Mouse (Mus musculus) retina, adult 2 months (tissue): ENCODE data around the gene Kdelc1.

ENCODE experiments used
- DNase-seq: peaks from one replicate; pipeline ENCODE4 v3.0.0-alpha.2; 2012; ENCODE audit warnings: low read depth, low spot score

The Kdelc1 gene

DNA sequence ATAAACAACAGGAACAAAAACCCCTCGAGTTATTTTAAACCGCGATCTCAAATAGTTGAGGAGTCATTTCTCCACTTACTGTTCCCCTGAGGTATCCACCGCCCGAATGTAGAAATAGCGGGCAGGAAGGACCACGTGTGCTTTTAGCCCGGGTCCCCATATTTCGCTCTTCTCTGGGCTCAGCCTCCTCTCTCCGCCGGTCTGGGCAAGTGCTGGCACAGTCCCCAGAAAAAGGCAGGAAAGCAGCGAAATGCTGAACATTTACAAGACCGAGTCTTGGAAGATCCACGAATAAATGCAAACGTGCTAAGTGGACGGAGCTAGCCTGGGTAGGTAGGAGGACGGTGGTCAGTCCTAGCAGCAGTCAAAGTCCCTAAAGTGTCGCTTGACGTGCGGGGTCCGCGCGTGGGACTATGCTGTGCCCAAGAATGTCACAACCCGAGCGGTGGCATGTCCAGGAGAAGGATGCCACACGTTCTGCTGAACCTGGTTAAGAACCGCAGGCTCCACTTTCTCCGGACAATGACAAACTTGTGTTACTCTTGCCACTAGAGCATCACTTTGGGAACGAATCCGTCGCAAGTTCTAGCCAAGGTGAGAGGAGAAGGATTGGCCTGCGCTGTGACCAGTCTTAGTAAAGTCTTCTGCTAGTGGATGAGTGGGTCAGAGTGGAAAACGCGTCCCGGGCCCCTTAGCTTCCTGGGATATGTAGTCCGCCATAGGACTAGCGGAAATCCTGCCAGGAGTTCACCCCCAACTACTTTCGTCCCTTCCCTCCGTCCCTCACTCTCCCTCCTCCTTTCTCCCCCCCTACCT is at the start of gene Kdelc1, which contains the start of gene Bivm:
Gene Kdelc1, minus strand, starts transcription at position 570 of the 816 bp plus-strand sequence.
Gene Bivm, plus strand, starts transcription at position 719 of the 816 bp plus-strand sequence.
- DNase-seq, result peak; percentile 81

DNA sequence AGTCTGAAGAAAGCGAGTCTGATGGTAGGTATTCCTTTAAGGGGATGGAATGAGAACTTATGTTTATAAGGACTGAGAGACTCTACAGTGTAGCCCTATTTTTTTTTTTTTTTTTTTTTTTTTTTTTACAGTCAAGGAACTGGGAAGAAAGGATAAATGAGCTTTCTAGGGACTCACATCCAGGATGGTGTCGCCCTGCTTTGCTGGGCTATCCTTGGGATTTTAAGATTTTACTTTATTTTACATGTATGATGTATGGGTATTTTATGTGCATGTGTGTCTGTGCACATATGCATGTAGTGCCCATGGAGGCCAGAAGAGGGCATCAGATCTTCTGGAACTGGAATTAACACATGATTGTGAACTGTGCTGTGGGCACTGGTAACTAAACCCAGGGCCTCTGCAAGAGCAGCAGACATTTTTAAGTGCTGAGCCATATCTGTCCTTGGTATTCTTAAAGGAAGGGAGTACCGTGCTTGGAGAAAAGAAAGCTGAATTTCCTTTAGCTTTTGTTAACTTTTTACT is 49.3 kb upstream of the Kdelc1 start:
- DNase-seq, result no peak

DNA sequence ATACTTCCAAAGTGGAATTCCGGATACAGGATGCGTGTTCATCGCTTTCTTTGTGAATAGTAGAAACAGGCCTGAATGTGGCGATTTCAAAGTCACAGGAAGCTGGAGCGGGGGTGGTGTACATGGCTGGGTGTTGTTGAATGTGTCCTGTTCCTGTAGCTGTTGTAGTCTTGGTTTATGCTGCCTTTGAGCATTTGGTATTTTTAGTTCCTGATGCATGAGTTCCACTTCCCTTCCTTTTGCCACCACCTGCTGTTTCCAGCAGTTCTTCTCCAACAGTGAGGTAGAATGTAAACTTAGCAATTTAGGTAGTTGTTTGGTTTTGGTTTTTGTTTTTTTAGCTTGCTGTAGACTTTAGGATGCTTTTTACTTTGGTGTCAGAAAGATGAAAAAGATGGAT is 43.8 kb upstream of the Kdelc1 start:
- DNase-seq, result no peak

DNA sequence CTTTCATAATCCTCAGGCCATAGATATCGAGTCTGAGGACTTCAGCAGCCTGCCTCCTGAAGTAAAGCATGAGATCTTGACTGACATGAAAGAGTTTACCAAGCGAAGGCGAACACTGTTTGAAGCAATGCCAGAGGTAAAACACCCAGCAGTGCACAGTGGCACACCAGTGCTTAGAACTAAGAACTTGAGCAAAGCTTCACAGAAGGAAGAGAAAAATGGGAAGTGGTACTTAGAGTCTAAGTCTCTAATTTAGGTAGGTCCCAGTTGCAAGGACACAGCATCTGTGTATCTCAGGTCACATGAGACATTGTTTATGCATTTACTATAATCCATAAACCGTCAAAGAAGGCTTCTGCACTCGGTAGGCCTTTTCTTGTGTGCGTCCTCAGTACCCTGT is 43.2 kb upstream of the Kdelc1 start:
- DNase-seq, result no peak

DNA sequence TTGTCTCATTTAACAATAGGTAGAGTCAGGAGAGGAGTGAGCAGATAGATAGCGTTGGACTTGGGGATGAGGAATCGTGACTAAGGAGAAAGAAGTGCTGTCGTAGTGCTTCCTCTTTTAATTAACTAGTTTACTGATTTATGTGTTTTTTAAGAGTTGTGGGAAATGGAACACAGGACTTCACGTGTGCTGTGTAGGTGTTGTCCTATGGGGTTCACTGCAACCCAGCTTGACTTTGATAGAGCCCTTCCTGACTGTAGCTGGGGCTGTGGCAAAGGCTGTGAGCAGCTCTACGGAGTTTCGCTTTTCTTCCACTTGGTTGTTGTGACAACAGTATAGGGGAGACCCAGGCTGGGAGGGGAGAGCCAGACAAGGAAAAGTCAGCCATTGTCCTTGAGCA is 39.7 kb upstream of the Kdelc1 start:
- no peak for DNase-seq

DNA sequence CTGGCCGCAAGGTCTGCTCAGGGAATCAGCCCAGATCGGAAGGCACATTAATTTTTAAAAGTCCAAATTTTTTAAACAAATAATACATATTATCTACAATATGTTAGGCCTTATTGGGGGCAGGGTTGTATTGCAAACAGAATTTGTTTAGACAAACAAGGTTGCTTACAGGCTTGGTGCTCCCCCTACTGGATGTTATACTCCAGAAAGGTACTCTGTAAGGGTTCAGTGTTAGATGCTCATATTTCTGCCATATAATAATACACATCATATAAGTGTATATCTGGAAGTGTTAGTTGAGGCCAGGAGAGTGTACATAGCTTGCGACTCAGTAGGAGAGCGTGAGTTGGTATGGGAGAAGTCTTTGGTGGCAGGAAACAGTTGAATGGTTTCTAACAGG is 36.7 kb upstream of the Kdelc1 start:
- no peak for DNase-seq

DNA sequence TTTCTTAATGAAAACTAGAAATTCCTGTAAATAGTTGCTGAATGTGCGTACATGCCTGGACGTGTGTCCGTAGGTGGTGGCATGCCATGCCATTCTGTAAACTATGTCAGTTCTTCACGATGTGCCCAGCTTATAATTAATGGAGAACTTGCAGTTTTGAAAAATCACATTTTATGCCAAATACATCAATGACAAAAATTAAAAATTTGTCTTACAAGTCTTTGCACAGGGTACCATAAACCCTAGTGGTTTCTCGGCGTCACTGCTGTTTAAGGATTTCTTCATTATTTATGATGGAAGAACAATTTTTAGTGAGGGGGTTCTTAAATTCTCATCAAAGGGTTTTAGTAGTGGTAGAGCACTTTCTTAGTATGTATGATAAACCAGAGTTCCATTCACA is 30.1 kb upstream of the Kdelc1 start:
- DNase-seq, result no peak

DNA sequence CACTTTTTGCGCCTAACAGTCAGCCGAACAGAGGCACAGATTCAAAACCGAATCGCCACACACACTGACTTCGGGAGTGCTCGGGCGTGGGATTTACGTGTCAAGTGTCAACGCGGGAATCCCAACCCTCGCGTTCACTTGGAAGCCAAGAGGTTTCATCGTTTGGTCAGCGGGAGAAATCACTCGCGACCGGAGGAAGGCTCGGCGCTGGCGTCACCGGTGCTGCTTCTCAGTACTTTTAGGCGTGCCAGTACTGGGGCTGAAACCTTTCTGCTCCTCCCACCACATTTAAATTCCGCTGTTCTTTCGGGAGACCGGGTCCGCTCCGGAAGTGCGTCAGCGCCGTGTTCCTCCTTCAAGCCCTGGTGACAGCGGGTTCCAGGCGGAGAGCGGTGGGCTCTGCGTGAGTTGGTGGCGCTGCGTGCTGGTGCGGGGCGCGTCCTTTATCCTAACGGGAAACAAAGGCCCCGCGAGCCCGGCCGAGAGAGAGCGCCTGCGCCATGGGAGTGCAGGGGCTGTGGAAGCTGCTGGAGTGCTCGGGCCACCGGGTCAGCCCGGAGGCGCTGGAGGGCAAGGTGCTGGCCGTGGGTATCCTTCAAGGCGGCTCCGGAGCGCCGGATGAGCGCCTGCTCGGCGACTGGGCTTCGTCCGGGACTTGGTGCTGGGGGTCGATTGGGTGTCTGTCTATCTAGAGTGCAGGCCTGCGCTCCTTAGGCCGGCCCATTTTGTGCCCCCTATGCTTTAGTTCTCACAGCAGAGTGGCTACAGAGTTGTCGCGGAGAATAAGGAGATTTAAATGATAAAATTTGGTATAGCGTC is 29.2 kb upstream of the Kdelc1 start, which contains the start of gene Ercc5:
Gene Ercc5, plus strand, starts transcription at position 182 of the 819 bp plus-strand sequence.
- DNase-seq, result peak; percentile 68

DNA sequence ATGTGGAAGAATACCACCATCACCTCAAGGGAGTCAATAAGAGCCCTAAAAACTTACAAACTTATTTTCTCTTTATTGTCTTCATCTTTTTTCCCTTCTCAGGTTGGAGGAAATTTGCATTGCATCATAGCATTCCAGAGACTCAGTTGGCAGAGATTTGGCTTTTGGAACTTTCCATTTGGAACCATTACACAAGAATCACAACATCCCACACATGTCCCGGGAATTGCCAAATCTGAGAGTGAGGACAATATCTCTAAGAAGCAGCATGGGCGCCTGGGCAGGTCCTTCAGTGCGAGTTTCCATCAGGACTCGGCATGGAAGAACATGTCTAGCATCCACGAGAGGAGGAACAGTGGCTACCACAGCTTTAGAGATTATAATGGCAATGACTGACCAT is 24.1 kb upstream of the Kdelc1 start:
- DNase-seq, result no peak

DNA sequence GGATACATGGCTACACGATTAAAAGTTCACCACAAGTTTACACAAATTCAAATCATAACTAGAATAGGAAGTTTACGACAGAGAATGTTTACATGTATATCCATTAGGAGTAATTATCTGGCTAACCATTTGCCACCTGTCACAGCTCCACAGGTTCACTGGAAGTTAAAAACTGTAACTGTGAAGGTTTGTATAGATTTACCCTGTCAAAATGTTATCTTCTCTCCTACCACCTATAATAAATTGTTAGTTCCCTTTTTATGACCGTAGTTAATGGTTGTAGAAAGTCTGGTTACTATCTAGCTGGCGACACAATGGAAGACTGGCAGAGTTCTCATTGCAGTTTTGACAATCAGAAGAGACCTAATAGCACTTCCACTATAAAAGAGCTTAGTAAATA is 21.6 kb upstream of the Kdelc1 start:
- no peak for DNase-seq

DNA sequence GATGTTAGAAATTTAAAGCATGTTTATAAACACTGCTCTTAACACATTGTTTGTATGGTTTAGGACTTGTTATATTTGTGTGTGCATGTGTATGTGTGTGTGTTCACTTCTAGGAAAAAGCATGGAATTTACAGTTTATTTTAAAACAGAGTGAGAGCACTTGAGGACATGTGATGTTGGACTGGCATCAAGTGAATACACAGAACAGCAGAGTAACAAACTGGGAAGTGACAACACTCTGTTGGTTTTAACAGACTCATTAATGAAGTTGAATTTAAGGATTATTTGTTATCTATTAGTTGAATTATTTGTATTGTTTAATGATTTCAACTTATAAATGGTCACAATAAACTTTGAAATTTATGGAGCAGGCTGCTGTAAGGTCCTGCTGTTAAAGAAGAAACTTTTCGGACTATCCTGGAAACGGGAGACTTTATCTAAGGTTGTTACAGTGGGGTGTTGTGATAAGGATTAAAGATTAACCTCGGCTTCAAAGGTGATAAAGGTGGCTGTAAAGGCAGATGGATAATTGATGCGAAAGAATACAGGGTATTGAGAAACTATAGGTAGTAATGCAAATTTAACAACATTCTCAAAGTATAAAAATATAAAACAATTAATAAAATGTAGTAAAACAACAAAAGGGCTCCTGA is 11.4 kb upstream of the Kdelc1 start:
- no peak for DNase-seq

DNA sequence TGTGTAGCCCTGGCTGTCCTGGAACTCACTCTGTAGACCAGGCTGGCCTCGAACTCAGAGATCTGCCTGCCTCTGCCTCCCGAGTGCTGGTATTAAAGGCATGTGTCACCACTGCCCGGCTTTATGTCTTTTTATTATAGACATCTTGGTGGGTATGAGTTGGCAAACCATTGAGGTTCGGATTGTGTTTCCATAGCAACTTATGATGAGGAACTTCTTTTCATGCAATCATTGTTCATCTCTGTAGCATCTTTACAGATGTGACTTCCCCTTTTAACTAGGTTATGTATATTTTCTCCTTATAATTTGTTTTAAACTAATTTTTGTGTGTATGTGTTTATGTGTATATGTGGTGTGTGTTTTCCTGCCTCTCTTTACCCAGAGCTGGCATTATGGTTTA is 7.0 kb upstream of the Kdelc1 start:
- no peak for DNase-seq

DNA sequence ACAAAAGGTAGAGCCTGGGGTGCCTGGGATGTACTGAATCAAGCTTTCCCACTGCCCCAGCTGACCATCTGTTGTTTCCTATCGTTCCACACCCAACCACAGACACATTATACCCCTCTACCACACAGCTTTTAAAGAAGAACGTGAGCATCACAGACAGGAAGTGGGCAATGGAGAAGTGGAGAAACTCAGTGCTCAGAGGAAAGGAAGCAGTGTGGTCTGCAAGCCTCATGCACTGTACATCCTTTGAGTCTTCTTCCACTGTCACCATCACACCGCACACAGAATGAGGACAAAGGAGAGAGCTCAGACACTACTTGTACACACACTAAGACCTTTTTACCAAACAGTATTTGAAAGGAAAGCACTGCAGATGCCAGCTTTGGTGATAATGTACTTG is 3.6 kb upstream of the Kdelc1 start:
- no peak for DNase-seq

DNA sequence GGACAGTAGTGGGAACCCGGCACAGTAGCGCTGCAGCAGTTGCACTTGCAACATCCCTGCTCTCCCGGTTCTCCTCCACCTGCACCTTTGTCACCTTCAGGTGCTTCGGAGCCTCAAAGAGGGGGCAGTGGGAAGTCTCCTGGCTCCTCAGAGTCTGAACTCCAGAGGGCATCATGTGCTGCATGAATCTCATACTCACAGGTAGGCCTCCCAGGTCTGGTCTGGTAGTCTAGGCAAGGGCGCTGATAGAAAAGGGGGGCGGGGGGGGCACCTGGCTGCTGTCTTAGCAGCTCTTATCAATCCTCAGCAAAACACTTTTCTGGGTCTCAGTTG is 1.4 kb upstream of the Kdelc1 start:
- no peak for DNase-seq

DNA sequence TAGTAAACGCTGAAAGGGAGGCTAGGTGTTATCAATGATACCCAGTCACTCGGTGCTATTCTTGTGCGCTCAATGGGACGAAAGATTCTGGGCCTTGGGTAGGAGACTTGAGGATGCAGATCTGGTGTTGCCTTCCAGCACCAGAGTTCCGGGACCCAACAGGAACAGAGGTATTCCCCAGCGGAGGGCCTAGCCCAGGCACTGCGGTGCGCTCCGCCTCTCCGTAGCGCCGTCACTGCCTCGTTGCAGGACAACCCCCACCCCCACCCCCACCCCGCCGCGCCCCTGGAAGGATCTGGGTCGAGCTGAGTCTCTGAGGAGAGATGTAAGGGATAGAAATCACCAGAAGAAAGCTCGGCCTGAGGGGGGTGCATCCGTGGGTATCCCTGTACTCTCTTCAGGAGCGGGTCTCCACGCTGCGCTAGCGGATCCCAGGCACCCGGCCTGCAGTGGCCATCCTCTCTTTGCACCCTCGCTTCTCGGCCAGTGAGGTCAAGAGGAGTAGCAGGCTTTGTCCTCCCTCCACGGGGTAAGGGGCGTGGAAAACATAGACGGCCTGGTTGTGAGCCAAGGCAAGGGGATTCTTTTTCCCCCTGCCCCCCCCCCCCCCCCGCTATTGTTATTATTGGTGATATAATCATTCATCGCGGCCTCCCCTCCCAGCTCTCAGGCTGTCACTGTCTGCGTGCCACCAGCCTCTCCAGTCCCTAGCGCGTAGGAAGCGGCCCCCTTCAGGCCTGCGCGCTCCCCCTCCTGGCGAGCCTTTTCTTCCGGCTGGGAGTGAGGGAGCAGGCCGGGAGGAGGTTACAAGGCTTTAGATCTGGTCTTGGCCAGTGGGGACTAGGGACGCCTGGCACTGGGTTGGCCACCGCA is 829 bp upstream of the Kdelc1 start:
- DNase-seq, result peak; percentile 63

DNA sequence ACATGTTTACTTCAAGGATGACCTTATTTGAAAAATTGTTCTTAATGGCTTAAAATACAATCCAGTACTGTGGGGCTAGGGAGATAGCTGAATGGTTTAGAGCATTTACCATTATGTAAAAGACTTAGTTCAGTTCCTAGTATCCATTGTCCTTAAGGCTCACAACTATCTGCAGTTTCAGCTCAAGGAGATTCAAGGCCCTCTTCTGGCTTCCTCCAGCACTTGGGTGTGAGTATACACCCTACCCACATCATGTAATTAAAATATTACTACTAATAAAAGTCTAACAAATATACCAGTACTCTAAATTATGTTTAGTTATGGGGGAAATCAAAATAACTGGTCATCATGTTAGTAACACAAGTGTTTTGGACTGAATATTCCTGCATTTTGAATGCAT is 1.0 kb downstream of the Kdelc1 start:
- DNase-seq, result no peak

DNA sequence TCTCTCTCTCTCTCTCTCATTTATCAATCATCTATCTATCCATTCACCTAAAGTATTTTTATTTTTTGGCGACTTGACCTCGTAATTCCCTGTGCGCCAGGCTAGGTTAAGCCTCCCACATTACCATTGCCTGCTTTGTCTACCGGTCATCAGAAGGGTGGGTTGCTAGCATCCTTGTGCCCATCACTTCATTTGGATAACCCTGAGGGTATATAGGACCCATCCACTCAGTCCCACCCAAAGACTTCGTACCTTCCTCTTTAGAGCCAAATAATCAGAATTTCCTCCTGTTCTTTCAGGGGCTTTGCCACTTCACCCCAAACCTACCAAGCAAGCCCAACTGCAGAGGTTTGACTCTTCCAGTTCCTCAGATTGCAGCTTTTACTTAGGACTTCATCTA is 15.7 kb downstream of the Kdelc1 start:
- DNase-seq, result no peak

DNA sequence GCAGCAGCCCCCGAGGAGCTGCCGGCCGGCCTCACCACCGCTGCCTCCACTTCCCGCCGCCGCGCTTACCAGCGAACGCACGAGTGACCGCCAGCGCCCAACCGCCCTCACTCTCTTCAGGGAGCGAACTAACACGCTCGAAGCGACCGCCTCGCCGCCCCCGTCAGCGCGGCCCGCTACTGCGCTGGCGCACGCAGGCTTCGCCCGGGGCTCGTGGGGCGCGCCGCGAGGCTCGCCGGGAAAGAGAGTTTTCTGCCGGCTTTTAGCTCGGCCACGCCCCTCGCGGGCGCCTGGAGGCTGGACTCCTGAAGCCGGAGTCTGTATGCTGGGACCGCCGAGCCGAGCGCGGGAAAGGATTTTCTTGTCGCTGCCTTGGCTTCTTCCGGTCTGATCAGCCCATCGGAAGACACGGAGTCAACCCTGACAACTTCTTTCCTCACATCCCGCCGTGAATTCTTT is 16.3 kb downstream of the Kdelc1 start, which contains the start of gene Tex30:
Gene Tex30, minus strand, starts transcription at position 183 of the 459 bp plus-strand sequence.
- peak; percentile 85 for DNase-seq

DNA sequence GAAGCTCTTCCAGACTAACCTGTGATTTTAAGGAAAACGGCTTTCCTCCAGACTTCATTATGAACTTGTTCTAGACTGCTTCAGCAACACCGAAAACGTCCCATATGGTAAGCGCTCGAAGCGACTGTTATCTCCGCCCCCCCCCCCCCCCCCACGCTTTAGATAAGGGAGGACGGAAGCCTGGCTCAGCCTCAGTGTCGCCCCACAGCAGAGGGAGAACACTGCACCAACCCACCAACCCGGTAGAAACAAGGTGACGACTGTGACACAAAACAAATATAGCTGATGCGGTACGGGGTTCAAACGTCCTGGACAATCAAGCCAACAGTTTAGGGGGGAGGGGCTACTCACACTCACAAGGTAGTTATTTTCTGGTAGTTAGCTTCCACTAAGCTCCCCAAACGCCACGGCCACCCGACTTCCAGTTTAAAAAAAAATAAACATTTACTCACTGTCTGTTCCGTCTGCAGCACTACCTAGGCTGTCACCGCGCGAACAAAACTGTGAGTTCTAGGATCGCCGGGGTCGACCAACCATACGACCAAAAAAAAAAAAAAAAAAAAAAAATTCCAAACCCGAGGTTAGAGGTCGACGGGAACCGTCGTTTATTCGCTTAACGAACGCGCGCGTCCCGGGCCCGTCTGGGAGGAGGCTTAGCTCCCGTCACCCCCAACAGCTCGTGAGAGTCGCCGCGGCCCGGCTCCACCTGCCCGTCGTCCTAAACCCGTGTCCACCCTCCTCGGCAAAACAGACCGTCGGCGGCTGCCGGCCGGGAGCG is 17.0 kb downstream of the Kdelc1 start:
- DNase-seq, result no peak

DNA sequence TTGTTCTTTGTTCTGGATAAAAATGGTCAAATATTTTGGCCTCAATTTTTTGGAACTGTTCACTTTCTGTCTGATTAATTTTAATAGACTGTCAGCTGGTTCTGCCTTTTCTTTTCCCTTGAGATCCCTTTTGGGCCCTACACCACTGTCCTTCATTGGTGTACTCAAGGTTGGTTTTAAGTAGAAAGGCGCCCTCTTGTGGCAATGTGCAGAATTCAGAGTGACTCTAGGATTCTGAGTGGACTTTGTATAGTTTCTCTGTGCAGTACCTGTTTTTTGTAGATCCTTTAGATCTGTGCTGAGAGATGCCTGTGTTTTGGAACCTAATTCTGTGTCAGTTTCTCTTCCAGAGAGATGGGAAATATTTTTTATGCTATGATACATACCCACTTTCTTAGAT is 54.0 kb downstream of the Kdelc1 start:
- DNase-seq, result peak; percentile 23
